In the genomic region with DNA sequence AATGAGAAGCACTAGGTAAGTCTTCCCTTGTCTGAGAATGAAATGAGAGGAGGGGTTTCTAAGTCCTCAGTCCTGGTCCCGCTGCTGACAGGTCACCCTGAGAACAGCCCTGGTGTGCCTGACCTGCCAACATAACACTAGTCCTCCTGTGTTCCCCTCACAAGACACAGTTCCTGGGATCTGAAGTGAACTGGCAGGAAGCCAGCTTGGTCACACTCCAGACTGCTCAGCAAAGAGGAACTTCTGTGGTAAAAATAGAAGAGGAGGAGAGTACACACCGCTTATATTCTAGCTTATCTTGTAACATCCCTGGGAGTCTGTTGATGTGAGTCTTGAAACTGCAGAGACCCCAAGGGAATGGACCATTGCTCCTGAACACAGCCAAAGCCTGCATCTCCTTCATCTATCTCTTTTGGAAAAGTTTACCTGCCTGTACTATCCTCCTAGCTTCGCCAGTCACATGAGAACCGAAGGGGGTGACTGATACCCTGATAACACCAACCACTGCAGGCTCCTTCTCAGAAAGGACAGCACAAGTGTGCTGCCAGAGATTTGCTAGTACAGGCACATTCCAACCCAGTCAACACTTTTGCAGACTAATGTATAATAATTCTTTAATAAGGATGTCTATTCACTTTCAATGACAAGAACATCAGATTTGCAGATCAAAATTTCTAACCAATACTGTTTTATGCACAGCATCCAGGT, we compare ENCODE assay signal across 8 mouse cellular contexts. TPM values are rescaled to one million over a fixed set of nuclear protein-coding genes. Genes with fewer than 3 reads are reported as not detected.
DNase-seq lines count a peak whose midpoint lies in the region; ATAC-seq lines count a peak whose summit lies in the region.

No protein-coding gene starts in this region.

- H3K27ac ChIP-seq in hindbrain, embryonic 14.5 days: no peak overlapping the region
- no peak overlapping the region for H3K27ac ChIP-seq in hindbrain, embryonic 11.5 days (ENCODE audit: low read depth, low read length)
- H3K27ac ChIP-seq in forebrain, embryonic 10.5 days: no peak overlapping the region

- no peaks in the 10 kb centered on the region for H3K4me1 ChIP-seq in hindbrain, embryonic 14.5 days (replicated peaks; ENCODE audit: control insufficient read depth, insufficient read depth, low read length)
- no peaks in the 10 kb centered on the region for H3K4me1 ChIP-seq in hindbrain, embryonic 11.5 days (replicated peaks; ENCODE audit: control insufficient read depth, insufficient read depth, low read length)
- H3K4me1 ChIP-seq in forebrain, embryonic 10.5 days: peaks cover 4% of the 10 kb centered on the region; the same call in 1 of the 2 replicates

- intact Hi-C loops in gastrocnemius, postnatal 36 days (cut with DNase I): no loop called here

- WGBS in hindbrain, embryonic 14.5 days: 77% methylated on average over 4 of the region's 4 CpGs
- 93% methylated on average over 4 of the region's 4 CpGs for WGBS in hindbrain, embryonic 11.5 days
- WGBS in forebrain, embryonic 10.5 days: 91% methylated on average over 4 of the region's 4 CpGs

- no peak overlapping the region for H3K4me2 ChIP-seq in hindbrain, embryonic 14.5 days (replicated peaks)
- no peak overlapping the region for H3K4me2 ChIP-seq in hindbrain, embryonic 11.5 days (replicated peaks; ENCODE audit: low read depth, low read length)

- no peaks in the 10 kb centered on the region for H3K9me3 ChIP-seq in hindbrain, embryonic 14.5 days (ENCODE audit: control insufficient read depth, low read length)
- H3K9me3 ChIP-seq in hindbrain, embryonic 11.5 days (ENCODE audit: control insufficient read depth, low read length): no peaks in the 10 kb centered on the region
- no peaks in the 10 kb centered on the region for H3K9me3 ChIP-seq in forebrain, embryonic 10.5 days

- DNase-seq in hindbrain, embryonic 14.5 days (ENCODE audit: low spot score): peak; percentile 34
- DNase-seq in hindbrain, embryonic 11.5 days (ENCODE audit: low spot score): no peak
- DNase-seq in brain, adult 2 months (ENCODE audit: low read depth, low spot score): peak; percentile 86
- DNase-seq in gastrocnemius, postnatal 36 days: peak; percentile 7 to 33
- peak; percentile 33 to 56 for DNase-seq in kidney, postnatal 4 days
- peak; percentile 50 to 51 for DNase-seq in lung, postnatal 4 days
- DNase-seq in forebrain, embryonic 10.5 days (ENCODE audit: extremely low spot score, low spot score): no peak

- H3K4me3 ChIP-seq in hindbrain, embryonic 14.5 days (replicated peaks; ENCODE audit: low read length): no peak overlapping the region
- H3K4me3 ChIP-seq in hindbrain, embryonic 11.5 days (ENCODE audit: low read depth, low read length): no peak overlapping the region
- H3K4me3 ChIP-seq in forebrain, embryonic 10.5 days: no peak overlapping the region

- H3K27me3 ChIP-seq in hindbrain, embryonic 14.5 days (ENCODE audit: control insufficient read depth, insufficient read depth, low read length): no peaks in the 10 kb centered on the region
- H3K27me3 ChIP-seq in hindbrain, embryonic 11.5 days (ENCODE audit: control insufficient read depth, insufficient read depth, low read length): no peaks in the 10 kb centered on the region
- no peaks in the 10 kb centered on the region for H3K27me3 ChIP-seq in forebrain, embryonic 10.5 days (ENCODE audit: poor library complexity, severe bottlenecking)

- ATAC-seq in hindbrain, embryonic 14.5 days (ENCODE audit: low FRiP score): no peak
- no peak for ATAC-seq in hindbrain, embryonic 11.5 days (ENCODE audit: low FRiP score)
- ATAC-seq in erythroid progenitor cell, adult 5-6 weeks (replicated peaks; ENCODE audit: low FRiP score, poor library complexity, severe bottlenecking): no peak

- no peak overlapping the region for H3K9ac ChIP-seq in hindbrain, embryonic 14.5 days
- H3K9ac ChIP-seq in hindbrain, embryonic 11.5 days (ENCODE audit: low read depth, low read length): no peak overlapping the region

- H3K36me3 ChIP-seq in hindbrain, embryonic 14.5 days (replicated peaks; ENCODE audit: control insufficient read depth, insufficient read depth): no peaks in the 10 kb centered on the region
- no peaks in the 10 kb centered on the region for H3K36me3 ChIP-seq in hindbrain, embryonic 11.5 days (ENCODE audit: control insufficient read depth, insufficient read depth, low read length)
- H3K36me3 ChIP-seq in forebrain, embryonic 10.5 days (replicated peaks): no peaks in the 10 kb centered on the region

RNA-seq across cellular contexts. Expression of gene Perp, which starts 42.3 kb away (rescaled TPM):
- polyA plus RNA-seq in hindbrain, embryonic 14.5 days (2014; fragmentation: Nextera tagmentation; extraction: Ambion mirVana): 9.6 and 10.5 TPM in 2 replicates
- 9.7 and 15.9 TPM in 2 replicates for polyA plus RNA-seq in hindbrain, embryonic 11.5 days (2014; fragmentation: Nextera tagmentation; extraction: Ambion mirVana)
- 1 to 10 TPM; 1.3 to 1.6 TPM for total RNA-seq in gastrocnemius, postnatal 36 days (2021)
- not detected in 2 replicates for total RNA-seq in erythroid progenitor cell, adult 5-6 weeks (2015; ENCODE audit: low replicate concordance)
- not detected in 2 replicates for total RNA-seq in erythroid progenitor cell, adult 5-6 weeks (2017; ENCODE audit: low replicate concordance)
- 12.1 and 13.2 TPM in 2 replicates for polyA plus RNA-seq in forebrain, embryonic 10.5 days (2016; fragmentation: Nextera tagmentation; extraction: Ambion mirVana)

Comparison
In these comparisons a context has a peak if more than half of its experiments do, and no peak if none do; other contexts are left out.
1. DNase-seq: peak in hindbrain, embryonic 14.5 days (single experiment), brain, adult 2 months (single experiment), gastrocnemius, postnatal 36 days (2 of 2), kidney, postnatal 4 days (2 of 2) and lung, postnatal 4 days (2 of 2); none in hindbrain, embryonic 11.5 days (single experiment) and forebrain, embryonic 10.5 days (single experiment).